Mouse (Mus musculus) left cerebral cortex, postnatal 10 days (tissue): ENCODE measurements around the gene Gli2. TPM values are rescaled to one million over a fixed set of nuclear protein-coding genes. Genes with fewer than 3 reads are reported as not detected.

ENCODE experiments used
- DNase-seq, 2 experiments: peaks; one replicate each; pipeline ENCODE4 v3.0.0; 2021 to 2022; ENCODE audit warnings: low spot score in 2 of 2, mixed read lengths in 1 of 2; ENCODE audit errors: extremely low spot score in 1 of 2
- intact Hi-C: fragments of 180-260 bp; cut with DNase I; formaldehyde crosslinking; loops from one replicate; pipeline ENCODE4 v1.15.1; 2025
- total RNA-seq, 2 experiments: library from RNA; stranded (reverse); gene quantifications; 2 replicates each; pipeline ENCODE4 v1.2.3; 2021

The Gli2 gene
- total RNA-seq, 2 experiments from 2014 or later, result 2.8 to 3.8 TPM

- intact Hi-C loops, result no loop called here
- DNase-seq, result no peak
These were observed 33.3 kb downstream of the Gli2 start for GRCm38 (mm10) chr1:119020092-119020491.

GRCm38 (mm10) chr1:119019056-119019455 is 34.4 kb downstream of the Gli2 start:
- intact Hi-C loops, result no loop called here
- no peak for DNase-seq

- intact Hi-C loops, result no loop called here
- no peak for DNase-seq
These were observed 36.6 kb downstream of the Gli2 start for GRCm38 (mm10) chr1:119016866-119017265.

GRCm38 (mm10) chr1:119015108-119015507 is 38.3 kb downstream of the Gli2 start:
- intact Hi-C loops, result no loop called here
- DNase-seq, result no peak

GRCm38 (mm10) chr1:119008949-119009348 is 44.5 kb downstream of the Gli2 start:
- no peak for DNase-seq
- intact Hi-C loops, result no loop called here

- intact Hi-C loops, result no loop called here
- no peak for DNase-seq
These were observed 49.5 kb downstream of the Gli2 start for GRCm38 (mm10) chr1:119003852-119004398.

- intact Hi-C loops, result no loop called here
- no peak for DNase-seq
These were observed 51.9 kb downstream of the Gli2 start for GRCm38 (mm10) chr1:119001454-119002034.

GRCm38 (mm10) chr1:118994482-118995105 is 58.8 kb downstream of the Gli2 start:
- intact Hi-C loops, result no loop called here
- no peak for DNase-seq

- DNase-seq, result no peak
- intact Hi-C loops, result no loop called here
These were observed 59.6 kb downstream of the Gli2 start for GRCm38 (mm10) chr1:118993775-118994174.

GRCm38 (mm10) chr1:118988331-118988730 is 65.1 kb downstream of the Gli2 start:
- no peak for DNase-seq
- intact Hi-C loops, result no loop called here

GRCm38 (mm10) chr1:118987538-118987937 is 65.9 kb downstream of the Gli2 start:
- DNase-seq, result no peak
- intact Hi-C loops, result no loop called here

GRCm38 (mm10) chr1:118983389-118983788 is 70.0 kb downstream of the Gli2 start:
- intact Hi-C loops, result no loop called here
- no peak for DNase-seq

GRCm38 (mm10) chr1:118982805-118983211 is 70.6 kb downstream of the Gli2 start:
- intact Hi-C loops, result no loop called here
- DNase-seq, result no peak

- peak; percentile 63 to 82 for DNase-seq
- intact Hi-C loops, result no loop called here
These were observed 71.2 kb downstream of the Gli2 start for GRCm38 (mm10) chr1:118981943-118982804.

- peak in 1 of 2 experiments; percentile 54 for DNase-seq
- intact Hi-C loops, result no loop called here
These were observed 72.8 kb downstream of the Gli2 start for GRCm38 (mm10) chr1:118980636-118981035.

- intact Hi-C loops, result no loop called here
- peak in 1 of 2 experiments; percentile 79 for DNase-seq
These were observed 76.8 kb downstream of the Gli2 start for GRCm38 (mm10) chr1:118976596-118976995.

- intact Hi-C loops, result no loop called here
- no peak for DNase-seq
These were observed 78.0 kb downstream of the Gli2 start for GRCm38 (mm10) chr1:118975376-118975775.

GRCm38 (mm10) chr1:118970068-118970467 is 83.4 kb downstream of the Gli2 start:
- no peak for DNase-seq
- intact Hi-C loops, result no loop called here

GRCm38 (mm10) chr1:118969409-118969808 is 84.0 kb downstream of the Gli2 start:
- intact Hi-C loops, result no loop called here
- no peak for DNase-seq
